In the genomic region with DNA sequence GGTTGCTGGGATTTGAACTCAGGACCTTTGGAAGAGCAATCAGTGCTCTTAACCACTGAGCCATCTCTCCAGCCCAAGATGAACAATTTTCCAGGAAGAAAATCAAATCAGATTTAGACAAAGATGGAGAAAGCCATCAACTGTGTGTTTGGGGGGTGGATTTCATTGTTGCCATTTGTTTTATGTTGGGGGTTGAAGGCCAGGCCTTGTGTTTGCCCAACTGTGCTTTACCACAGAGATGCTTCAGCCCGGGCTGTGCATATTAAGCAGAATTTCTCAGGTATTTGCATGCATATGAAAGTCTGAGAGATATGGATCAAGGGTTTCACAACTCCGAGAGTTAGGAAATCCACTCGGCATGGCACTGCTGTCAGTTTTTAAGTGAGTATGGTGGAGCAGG, we compare ENCODE assay signal across 28 mouse cellular contexts. TPM values are rescaled to one million over a fixed set of nuclear protein-coding genes. Genes with fewer than 3 reads are reported as not detected.
"Had no signal": no experiment of that assay in that cellular context is flagged by ENCODE, and none has a peak within 500 bp of the region (broad histone marks: within the 10 kb centered on the region; RNA-seq: fewer than 3 reads in every experiment).

No protein-coding gene starts in this region.

- H3K27me3 ChIP-seq: limb, embryonic 12.5 days; limb, embryonic 13.5 days; limb, embryonic 15.5 days; liver, embryonic 12.5 days; liver, embryonic 13.5 days; liver, embryonic 15.5 days; lung, embryonic 15.5 days; megakaryocyte, embryonic 14.5 days; midbrain, embryonic 12.5 days; midbrain, embryonic 13.5 days; midbrain, embryonic 15.5 days; neural tube, embryonic 12.5 days had no signal

- H3K27ac ChIP-seq: limb, embryonic 10.5 days; limb, embryonic 12.5 days; limb, embryonic 13.5 days; limb, embryonic 15.5 days; liver, embryonic 12.5 days; liver, embryonic 13.5 days; liver, embryonic 14.5 days; liver, embryonic 15.5 days; lung, embryonic 15.5 days; macrophage; midbrain, embryonic 10.5 days; midbrain, embryonic 12.5 days; midbrain, embryonic 13.5 days; midbrain, embryonic 15.5 days; neural tube, embryonic 12.5 days had no signal

- H3K36me3 ChIP-seq: limb, embryonic 10.5 days; limb, embryonic 12.5 days; limb, embryonic 13.5 days; limb, embryonic 15.5 days; liver, embryonic 12.5 days; liver, embryonic 13.5 days; liver, embryonic 15.5 days; lung, embryonic 15.5 days; midbrain, embryonic 10.5 days; midbrain, embryonic 12.5 days; midbrain, embryonic 13.5 days; midbrain, embryonic 15.5 days; neural tube, embryonic 12.5 days had no signal

- DNase-seq: left cerebral cortex, postnatal 4 days; liver; liver, embryonic 13.5 days; liver, postnatal 0 days; lung, adult 18-20 months; lung, embryonic 14.5 days; lung, postnatal 10 days; lung, postnatal 14 days; lung, postnatal 36 days; lung, postnatal 4 days; midbrain, embryonic 14.5 days had no signal

- H3K4me3 ChIP-seq: limb, embryonic 10.5 days; limb, embryonic 12.5 days; limb, embryonic 13.5 days; limb, embryonic 15.5 days; liver, embryonic 12.5 days; liver, embryonic 13.5 days; liver, embryonic 15.5 days; lung, embryonic 15.5 days; megakaryocyte, embryonic 14.5 days; midbrain, embryonic 10.5 days; midbrain, embryonic 12.5 days; midbrain, embryonic 13.5 days; midbrain, embryonic 15.5 days; myocyte; neural tube, embryonic 12.5 days had no signal

- H3K4me1 ChIP-seq: limb, embryonic 12.5 days; limb, embryonic 15.5 days; lung, embryonic 15.5 days; megakaryocyte, embryonic 14.5 days; midbrain, embryonic 10.5 days; midbrain, embryonic 12.5 days; neural tube, embryonic 12.5 days had no signal

- H3K9me3 ChIP-seq: limb, embryonic 10.5 days; limb, embryonic 12.5 days; limb, embryonic 13.5 days; limb, embryonic 15.5 days; liver, embryonic 12.5 days; liver, embryonic 13.5 days; liver, embryonic 15.5 days; lung, embryonic 15.5 days; midbrain, embryonic 10.5 days; midbrain, embryonic 12.5 days; midbrain, embryonic 13.5 days; midbrain, embryonic 15.5 days; neural tube, embryonic 12.5 days had no signal

RNA-seq across cellular contexts. Expression of a gene that starts 20.5 kb away (rescaled TPM):
- total RNA-seq: megakaryocyte-erythroid progenitor cell, adult 5-6 weeks had no signal
- polyA plus RNA-seq: macrophage had no signal
